Mouse (Mus musculus): ENCODE results near the gene Spint4.

- TF ChIP-seq EP300 (IDR thresholded peaks at IDR 0.05; ENCODE audit: insufficient read depth, low read depth, low read length) (no peak), CTCF (IDR thresholded peaks at IDR 0.05; ENCODE audit: low read depth, low read length) (no peak), POLR2A (IDR thresholded peaks at IDR 0.05; ENCODE audit: insufficient read depth, low read length) (no peak)
Observed at GRCm38 (mm10) chr2:164734839-164735238, 36.5 kb downstream of the Spint4 start.
